Mouse (Mus musculus) stomach, embryonic 16.5 days (tissue): Measurements from ENCODE around the gene Prdx6b. TPM values are rescaled to one million over a fixed set of nuclear protein-coding genes. Genes with fewer than 3 reads are reported as not detected.

Experiments
- ATAC-seq: fragments of 200-750 bp; cut with Nextera tagmentation; 2 replicates; pipeline ENCODE4 v1.8.0; 2017; ENCODE audit warnings: moderate number of reproducible peaks, moderate TSS enrichment; ENCODE audit not compliant: insufficient read depth, low FRiP score
- H3K27ac ChIP-seq: fragments of 300-500 bp; sonication (generic); 2 replicates; pipeline ENCODE4 v1.5.1; 2014; ENCODE audit warnings: low read length
- H3K27me3 ChIP-seq: fragments of 300-500 bp; sonication (generic); 2 replicates; pipeline ENCODE4 v1.6.1; 2014; ENCODE audit warnings: low read length, control low read depth, mixed read lengths; ENCODE audit not compliant: control insufficient read depth, insufficient read depth
- H3K36me3 ChIP-seq: fragments of 300-500 bp; sonication (generic); 2 replicates; pipeline ENCODE4 v1.6.1; 2014; ENCODE audit warnings: low read length; ENCODE audit not compliant: control insufficient read depth, insufficient read depth
- H3K4me1 ChIP-seq: fragments of 300-500 bp; sonication (generic); 2 replicates; pipeline ENCODE4 v1.6.1; 2014; ENCODE audit warnings: low read length, control low read depth, mixed read lengths; ENCODE audit not compliant: control insufficient read depth, insufficient read depth
- H3K4me2 ChIP-seq: fragments of 300-500 bp; sonication (generic); 2 replicates; pipeline ENCODE4 v1.6.1; 2014; ENCODE audit warnings: low read depth, low read length, mixed read lengths
- H3K4me3 ChIP-seq: fragments of 300-500 bp; sonication (generic); replicated peaks from 2 replicates; pipeline ENCODE4 v1.5.1; 2014; ENCODE audit warnings: mild to moderate bottlenecking, low read length
- H3K9ac ChIP-seq: fragments of 300-500 bp; sonication (generic); 2 replicates; pipeline ENCODE4 v1.6.1; 2014; ENCODE audit warnings: low read length
- H3K9me3 ChIP-seq: fragments of 300-500 bp; sonication (generic); replicated peaks from 2 replicates; pipeline ENCODE4 v1.6.1; 2016; ENCODE audit warnings: low read length, control low read depth; ENCODE audit not compliant: control insufficient read depth
- WGBS: fragments of 180-500 bp; shearing (Covaris S2); extraction: QIAGEN DNeasy Blood & Tissue Kit; methylation state at CpG from one replicate; pipeline ENCODE4 v1.1.7; 2014; 5-methylcytosine and 5-hydroxymethylcytosine counted together
- polyA plus RNA-seq: library from polyadenylated mRNA; unstranded; fragments of >200 nt; fragmentation: Nextera tagmentation; extraction: Ambion mirVana; gene quantifications from 2 replicates; pipeline ENCODE4 v1.2.1, GENCODE M21; 2015

The Prdx6b gene
- polyA plus RNA-seq, 1 experiment from 2014 or later, result not detected

GRCm38 (mm10) chr2:80311350-80311749 is 19.1 kb downstream of the Prdx6b start:
- Histone ChIP-seq H3K4me2 (no peak overlapping the region), H3K4me3 (no peak overlapping the region), H3K9ac (no peak overlapping the region), H3K4me1 (peaks cover 9% of the 10 kb centered on the region), H3K27ac (no peak overlapping the region; the same call in 1 of the 2 replicates), H3K9me3 (no peaks in the 10 kb centered on the region), H3K36me3 (no peaks in the 10 kb centered on the region), H3K27me3 (no peaks in the 10 kb centered on the region)
- ATAC-seq, result no peak
- WGBS, result 68% methylated on average over 4 of the region's 4 CpGs

GRCm38 (mm10) chr2:80314201-80314600 is 21.9 kb downstream of the Prdx6b start:
- Histone ChIP-seq H3K9me3 (no peaks in the 10 kb centered on the region), H3K4me1 (peaks cover 14% of the 10 kb centered on the region), H3K27ac (0 out of 2 replicates have a peak overlapping the region, but pooled peaks have one; percentile 36), H3K9ac (no peak overlapping the region), H3K36me3 (no peaks in the 10 kb centered on the region), H3K4me2 (no peak overlapping the region), H3K4me3 (no peak overlapping the region), H3K27me3 (no peaks in the 10 kb centered on the region)
- ATAC-seq, result no peak
- 58% methylated on average over 1 of the region's 1 CpGs for WGBS

GRCm38 (mm10) chr2:80314854-80315241 is 22.6 kb downstream of the Prdx6b start:
- Histone ChIP-seq H3K9ac (peak overlapping the region; percentile 97), H3K4me3 (peak overlapping the region; percentile 88), H3K4me2 (peak overlapping the region; percentile 77), H3K36me3 (no peaks in the 10 kb centered on the region), H3K27ac (peak overlapping the region; percentile 96), H3K27me3 (no peaks in the 10 kb centered on the region), H3K4me1 (peaks cover 14% of the 10 kb centered on the region), H3K9me3 (no peaks in the 10 kb centered on the region)
- WGBS, result 21% methylated on average over 7 of the region's 7 CpGs
- ATAC-seq, result no peak

GRCm38 (mm10) chr2:80315242-80316161 is 23.2 kb downstream of the Prdx6b start, which contains the start of gene Dnajc10:
Dnajc10 (plus strand) TSS chr2:80315466.
- Histone ChIP-seq H3K4me2 (peak within 1 kb of the TSS; percentile 77), H3K27me3 (no peaks in the 10 kb centered on the region), H3K9ac (peak within 1 kb of the TSS; percentile 97), H3K27ac (peak within 1 kb of the TSS; percentile 96), H3K36me3 (no peaks in the 10 kb centered on the region), H3K4me3 (peak within 1 kb of the TSS; percentile 88), H3K4me1 (peaks cover 14% of the 10 kb centered on the region), H3K9me3 (no peaks in the 10 kb centered on the region)
- peak; percentile 92 for ATAC-seq
- under 1% methylated on average over 66 of the region's 72 CpGs for WGBS

- H3K36me3 ChIP-seq, result peaks cover 20% of the 10 kb centered on the region
- WGBS, result 96% methylated on average over 4 of the region's 4 CpGs
- no peak overlapping the region for H3K9ac ChIP-seq
Measured at GRCm38 (mm10) chr2:80322878-80323277, 30.6 kb downstream of the Prdx6b start.

GRCm38 (mm10) chr2:80325779-80326178 is 33.5 kb downstream of the Prdx6b start:
- Histone ChIP-seq H3K9ac (no peak overlapping the region), H3K36me3 (peaks cover 20% of the 10 kb centered on the region), H3K9me3 (no peaks in the 10 kb centered on the region), H3K27me3 (no peaks in the 10 kb centered on the region), H3K4me1 (no peaks in the 10 kb centered on the region), H3K27ac (no peak overlapping the region), H3K4me2 (no peak overlapping the region), H3K4me3 (no peak overlapping the region)
- 91% methylated on average over 2 of the region's 2 CpGs for WGBS
- no peak for ATAC-seq

More at GRCm38 (mm10) chr2:80322878-80323277, 30.6 kb downstream of the Prdx6b start:
- Histone ChIP-seq H3K27ac (no peak overlapping the region), H3K4me2 (no peak overlapping the region), H3K4me3 (no peak overlapping the region), H3K27me3 (no peaks in the 10 kb centered on the region), H3K4me1 (no peaks in the 10 kb centered on the region), H3K9me3 (no peaks in the 10 kb centered on the region)
- ATAC-seq, result no peak

- H3K27me3 ChIP-seq, result no peaks in the 10 kb centered on the region
- peaks cover 13% of the 10 kb centered on the region for H3K36me3 ChIP-seq
- H3K4me2 ChIP-seq, result no peak overlapping the region
- H3K4me3 ChIP-seq, result no peak overlapping the region
- ATAC-seq, result no peak
- H3K9ac ChIP-seq, result no peak overlapping the region
- no peaks in the 10 kb centered on the region for H3K9me3 ChIP-seq
- no peak overlapping the region for H3K27ac ChIP-seq
- no peaks in the 10 kb centered on the region for H3K4me1 ChIP-seq
- 89% methylated on average over 6 of the region's 6 CpGs for WGBS
Measured at GRCm38 (mm10) chr2:80327272-80327671, 35.0 kb downstream of the Prdx6b start.

- Histone ChIP-seq H3K4me2 (no peak overlapping the region), H3K4me1 (no peaks in the 10 kb centered on the region), H3K4me3 (no peak overlapping the region), H3K27ac (no peak overlapping the region), H3K27me3 (no peaks in the 10 kb centered on the region), H3K9ac (no peak overlapping the region), H3K9me3 (no peaks in the 10 kb centered on the region), H3K36me3 (peaks cover 9% of the 10 kb centered on the region)
- 91% methylated on average over 7 of the region's 7 CpGs for WGBS
- ATAC-seq, result no peak
Measured at GRCm38 (mm10) chr2:80328961-80329653, 36.8 kb downstream of the Prdx6b start.

GRCm38 (mm10) chr2:80340537-80340936 is 48.3 kb downstream of the Prdx6b start:
- Histone ChIP-seq H3K27ac (no peak overlapping the region), H3K4me3 (no peak overlapping the region), H3K4me2 (no peak overlapping the region), H3K36me3 (peaks cover 20% of the 10 kb centered on the region), H3K9ac (no peak overlapping the region), H3K27me3 (no peaks in the 10 kb centered on the region), H3K9me3 (no peaks in the 10 kb centered on the region), H3K4me1 (no peaks in the 10 kb centered on the region)
- 93% methylated on average over 9 of the region's 9 CpGs for WGBS
- ATAC-seq, result no peak
